Mouse (Mus musculus) kidney, postnatal 14 days (tissue): Measurements from ENCODE around the gene Zdhhc1.

Source experiments
- DNase-seq: peaks from one replicate; pipeline ENCODE4 v3.0.0; 2022; ENCODE audit warnings: mixed read lengths

Zdhhc1 gene

DNA sequence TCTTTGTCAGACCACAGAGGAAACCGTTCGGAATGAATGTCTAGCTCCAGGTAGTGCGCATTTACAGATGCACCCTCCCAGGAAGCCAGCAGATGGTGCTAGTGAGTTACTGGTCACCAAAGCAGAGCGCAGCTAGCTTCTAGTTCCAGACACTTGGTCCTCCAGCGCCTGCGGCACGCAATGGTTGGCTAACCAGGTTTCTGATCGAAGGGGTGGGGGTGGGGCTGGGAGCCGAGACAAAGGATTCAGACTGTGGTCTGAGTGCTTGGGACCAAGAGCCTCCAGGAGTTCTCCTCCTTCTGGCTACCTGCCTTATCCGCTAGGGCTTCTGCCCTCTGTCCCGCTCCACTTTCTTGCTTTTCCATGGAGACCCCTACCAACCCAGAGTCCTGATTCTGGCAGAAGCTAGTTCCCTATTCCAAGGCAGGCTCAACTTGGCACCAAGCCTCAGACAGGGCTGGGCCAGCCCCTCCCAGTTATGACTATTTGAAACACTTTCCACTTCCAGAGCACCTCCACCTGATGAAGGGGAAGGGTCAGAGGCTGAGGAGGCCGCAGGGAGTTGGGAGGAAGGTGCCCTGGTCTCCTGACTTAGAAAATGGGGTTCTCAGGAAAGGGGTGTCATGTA is 19.4 kb upstream of the Zdhhc1 start:
- peak; percentile 86 for DNase-seq

DNA sequence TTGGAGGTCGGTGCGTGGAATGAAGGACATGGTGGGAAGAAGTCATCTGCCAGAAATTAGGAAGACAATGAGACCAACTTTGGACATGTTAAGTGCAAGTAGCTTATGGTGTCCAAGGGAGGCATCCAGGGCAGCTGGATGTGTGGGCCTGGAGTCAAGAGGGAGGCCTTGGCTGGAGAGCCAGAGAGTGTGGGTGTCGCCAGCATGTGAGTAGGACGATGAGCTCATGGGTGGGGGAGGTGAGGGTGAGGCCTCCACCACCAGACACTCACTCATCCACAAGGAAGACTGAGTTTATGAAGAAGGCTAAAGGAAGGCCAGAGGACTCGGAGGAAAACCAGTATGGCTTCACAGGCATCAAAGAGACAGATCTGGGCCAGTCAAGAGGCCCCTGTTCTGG is 18.0 kb upstream of the Zdhhc1 start:
- DNase-seq = no peak

DNA sequence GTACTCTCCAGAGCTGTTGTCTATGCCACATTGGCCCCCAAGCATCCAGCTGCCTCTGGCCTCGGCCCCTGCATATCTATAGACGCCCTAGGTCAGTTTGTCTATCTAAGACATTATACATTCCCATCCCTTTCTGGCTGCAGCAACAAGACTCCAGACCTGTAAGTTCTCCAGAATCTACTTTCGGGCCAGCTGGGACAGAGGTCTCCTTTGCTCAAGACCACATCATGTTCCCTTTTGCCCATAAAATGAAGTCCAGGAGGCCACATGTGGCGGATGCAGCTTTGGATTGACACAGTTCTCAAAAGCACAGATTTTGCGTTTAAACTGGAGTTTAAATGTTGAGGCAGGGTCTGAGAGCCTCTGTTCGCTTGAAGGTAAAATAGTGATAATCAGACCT is 17.5 kb upstream of the Zdhhc1 start:
- DNase-seq = no peak

DNA sequence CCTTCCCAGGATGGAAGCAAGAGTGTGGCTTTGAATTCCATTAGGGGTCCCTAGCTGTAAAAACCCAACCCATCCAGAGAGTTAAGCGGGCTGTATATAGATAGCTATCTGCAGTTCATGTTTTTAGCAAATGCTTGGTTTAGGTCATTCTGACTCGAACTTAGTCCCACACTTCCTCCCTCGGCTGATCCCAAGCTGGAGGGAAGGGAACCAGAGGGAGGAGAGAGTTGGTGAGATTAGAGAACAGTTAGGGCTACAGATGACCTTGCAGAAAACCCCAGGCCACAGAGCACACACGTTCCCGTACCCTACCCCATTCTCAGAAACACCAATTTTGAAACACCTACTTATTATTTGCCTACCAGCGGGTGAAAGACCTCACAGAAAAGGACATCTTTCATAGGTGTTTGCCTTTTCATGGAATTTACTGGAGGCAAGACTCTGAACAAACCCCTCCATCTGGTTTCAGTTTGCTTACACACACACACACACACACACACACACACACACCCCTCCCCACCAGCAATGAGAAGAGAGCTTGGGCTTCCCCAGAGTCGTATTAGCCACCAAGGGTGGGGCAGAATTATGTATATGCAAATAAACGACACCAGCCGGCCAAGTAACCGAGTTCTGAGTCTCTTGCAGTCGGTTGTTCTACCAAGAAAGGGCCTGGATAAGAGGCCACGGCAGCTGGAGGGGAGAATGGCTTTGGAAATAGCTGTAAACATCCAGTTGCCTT is 13.5 kb upstream of the Zdhhc1 start:
- DNase-seq = no peak

DNA sequence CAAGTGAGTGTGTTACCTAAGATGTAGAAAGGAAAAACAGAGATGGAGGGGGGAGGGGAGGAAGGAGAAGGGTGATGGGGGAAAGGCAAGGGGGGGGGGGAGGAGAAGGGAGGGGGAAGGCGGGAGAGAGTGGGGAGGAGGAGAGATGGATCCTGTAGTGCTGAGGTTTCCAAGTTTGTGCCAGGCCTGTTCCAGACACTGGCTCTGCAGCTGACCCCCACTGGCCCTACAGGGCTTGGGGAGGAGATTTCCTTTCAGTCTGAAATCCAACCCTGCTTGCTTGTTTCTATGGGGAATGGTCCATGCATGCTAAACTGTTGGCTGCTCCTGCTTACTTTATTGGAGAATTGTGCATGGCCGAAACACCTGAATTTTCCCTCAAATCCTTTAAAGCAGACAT is 12.1 kb upstream of the Zdhhc1 start:
- no peak for DNase-seq

DNA sequence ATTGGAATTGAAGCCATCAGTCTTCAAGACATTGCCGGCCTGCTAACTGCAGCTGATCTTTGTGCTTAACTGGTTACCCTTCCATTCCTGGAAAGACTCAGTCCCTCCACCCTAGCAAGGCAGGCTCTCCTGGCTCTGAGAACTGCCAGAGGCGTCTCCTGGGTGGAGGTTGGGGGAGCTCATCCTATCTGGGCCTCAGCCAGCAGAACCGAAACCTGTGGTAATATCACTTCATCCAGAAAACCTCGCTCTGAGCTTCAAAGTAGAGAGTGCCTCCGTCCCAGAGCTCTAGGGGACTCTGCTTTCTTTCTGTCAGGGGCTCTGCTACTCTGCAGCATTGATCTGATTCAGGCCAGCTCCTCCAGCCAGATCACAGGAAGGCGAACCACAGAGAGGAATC is 10.3 kb upstream of the Zdhhc1 start:
- no peak for DNase-seq

DNA sequence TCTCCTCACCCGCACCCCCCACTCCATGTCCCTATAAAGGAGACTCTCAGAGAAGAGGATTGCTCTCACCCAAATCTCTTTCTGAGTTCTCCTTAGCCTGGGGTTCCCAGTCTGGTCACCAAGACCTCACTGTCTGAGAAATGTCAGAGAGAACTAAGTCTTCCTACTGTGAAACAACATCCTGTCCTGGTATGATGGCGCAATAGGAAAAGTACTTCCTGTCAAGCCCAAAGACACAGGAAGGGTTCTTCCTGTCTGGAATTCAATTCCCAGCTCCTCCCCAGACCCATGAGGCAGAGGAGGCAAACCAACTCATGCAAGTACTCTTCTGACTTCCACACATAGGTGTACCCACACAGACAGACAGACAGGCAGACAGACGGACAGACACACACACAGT is 7.9 kb upstream of the Zdhhc1 start:
- no peak for DNase-seq

DNA sequence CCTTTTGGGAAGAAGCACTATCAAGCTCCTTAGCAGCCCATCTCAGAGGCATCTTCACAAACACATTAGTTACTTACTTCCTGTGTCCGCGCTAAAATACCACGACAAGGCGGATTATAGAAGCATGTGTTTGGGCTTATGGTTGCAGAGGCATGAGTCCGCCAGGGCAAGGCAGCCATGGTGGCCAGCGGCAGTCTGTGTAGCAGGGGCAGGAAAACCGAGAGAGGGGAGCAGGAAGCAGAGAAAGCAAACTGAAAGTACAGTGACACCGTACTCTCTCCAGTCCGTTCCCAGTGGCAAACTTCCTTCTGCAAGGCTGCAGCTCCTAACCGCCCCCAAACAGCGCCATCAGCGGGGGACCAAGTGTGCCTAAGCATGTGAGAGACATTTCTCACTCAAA is 3.1 kb upstream of the Zdhhc1 start:
- no peak for DNase-seq

DNA sequence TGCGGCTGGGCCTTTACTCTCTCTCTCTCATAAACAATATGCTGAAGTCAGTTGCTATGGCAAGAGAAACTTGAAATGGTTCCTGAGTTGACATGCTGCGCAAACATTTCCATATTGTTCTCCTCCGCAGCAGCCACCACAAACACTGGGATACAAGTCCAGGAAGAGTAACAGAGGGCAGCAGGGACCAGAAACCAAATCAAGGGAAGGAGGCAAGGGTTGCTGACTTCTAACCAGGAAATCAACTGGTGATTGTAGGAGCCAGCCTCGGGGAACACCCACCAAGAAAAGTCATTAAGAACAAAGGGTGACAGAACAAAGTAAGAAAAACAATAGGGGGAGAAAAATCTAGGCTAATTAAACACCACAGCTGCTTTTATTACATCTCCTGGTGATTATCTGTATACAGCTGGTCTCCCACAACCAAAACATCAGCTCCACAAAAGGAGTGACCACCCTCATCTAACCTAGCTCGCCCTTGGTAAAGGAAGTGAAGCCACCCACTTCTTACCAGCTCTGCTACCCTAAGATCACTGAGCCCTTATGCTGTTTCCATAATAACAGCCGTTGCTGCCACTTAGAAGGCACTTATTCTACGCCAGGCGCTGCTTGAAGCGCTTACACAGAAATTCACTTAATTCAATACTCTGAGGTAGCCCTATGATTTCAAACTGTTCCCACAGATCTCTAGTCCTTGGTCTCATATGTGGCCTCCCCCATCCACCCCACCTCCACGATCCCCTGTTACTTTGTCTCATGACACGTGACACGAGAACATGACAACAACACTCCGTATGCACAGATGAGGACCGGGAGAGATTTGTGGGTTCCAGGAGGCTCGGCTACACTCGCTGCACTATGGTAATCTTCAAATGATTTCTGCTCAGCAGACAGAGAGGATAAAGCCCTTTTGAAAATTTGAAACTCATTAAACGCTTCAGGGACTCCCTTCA is 1.1 kb downstream of the Zdhhc1 start:
- no peak for DNase-seq

DNA sequence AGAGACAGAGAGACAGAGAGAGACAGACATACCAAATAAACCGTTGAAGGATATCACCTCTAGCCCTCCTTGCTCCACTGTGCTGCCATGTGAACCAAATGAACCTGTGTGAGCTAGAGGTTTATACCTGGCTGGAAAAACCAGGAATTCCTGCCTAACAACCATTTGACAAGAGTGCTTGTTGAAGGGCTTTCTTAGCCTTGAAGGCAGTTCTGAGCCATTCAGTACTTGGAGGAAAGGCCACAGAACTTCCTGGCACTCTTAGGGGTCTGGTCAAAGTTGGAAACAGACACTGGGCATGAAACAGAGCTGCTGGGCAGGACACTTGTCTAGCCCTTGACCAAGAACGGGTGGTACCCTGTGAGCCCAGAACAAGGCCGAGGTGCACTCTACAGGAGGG is 2.1 kb downstream of the Zdhhc1 start:
- DNase-seq = no peak

DNA sequence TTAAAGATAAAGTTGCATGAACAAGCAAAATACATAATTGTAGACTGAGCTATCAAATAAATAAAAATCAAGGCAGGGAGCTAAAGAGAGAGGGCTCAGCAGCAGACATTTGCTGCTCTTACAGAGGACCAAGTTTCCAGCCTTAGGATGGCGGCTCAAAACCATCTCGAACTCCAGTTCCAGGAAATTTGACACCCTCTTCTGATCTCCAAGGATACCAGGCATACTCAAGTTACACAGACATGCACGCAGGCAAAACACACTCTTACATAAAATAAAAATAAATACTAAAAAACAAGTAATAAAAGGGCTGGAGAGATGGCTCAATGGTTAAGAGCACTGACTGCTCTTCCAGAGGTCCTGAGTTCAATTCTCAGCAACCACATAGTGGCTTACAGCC is 3.2 kb downstream of the Zdhhc1 start:
- no peak for DNase-seq

DNA sequence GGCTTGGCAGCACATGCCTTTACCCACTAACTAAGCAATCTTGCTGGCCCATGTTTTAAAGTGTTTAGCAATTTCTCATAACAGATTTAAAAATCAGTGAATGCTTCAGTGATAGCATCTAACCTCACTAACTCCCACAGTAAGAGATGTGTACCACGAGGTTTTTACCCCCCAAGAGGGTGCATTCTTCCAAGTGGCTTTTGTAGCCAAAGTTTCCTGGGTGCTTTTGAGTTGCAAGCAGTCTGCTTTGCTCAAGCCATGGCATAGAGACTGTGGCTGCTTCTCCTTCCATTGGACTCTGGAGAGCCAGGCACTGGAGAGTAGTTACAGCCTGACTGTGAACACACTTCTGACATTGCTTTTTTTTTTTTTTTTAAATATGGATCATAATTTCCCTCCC is 7.4 kb downstream of the Zdhhc1 start:
- no peak for DNase-seq

DNA sequence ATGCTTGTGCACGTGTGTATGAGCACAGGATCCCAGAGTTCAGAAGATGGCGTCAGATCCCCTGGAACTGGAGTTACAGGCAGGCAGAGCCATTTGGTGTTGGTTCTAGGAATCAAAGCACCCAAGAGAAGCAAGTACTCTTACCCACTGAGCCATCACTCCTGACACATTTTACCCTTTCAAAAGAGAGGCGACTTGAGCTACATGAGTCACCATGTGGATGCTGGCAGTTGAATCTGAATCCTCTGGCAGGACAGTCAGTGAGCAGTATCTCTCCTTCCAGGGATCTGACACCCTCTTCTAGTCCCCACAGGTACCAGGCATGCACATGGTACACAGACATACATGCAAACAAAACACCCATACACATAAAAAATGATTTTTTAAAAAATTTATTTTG is 8.6 kb downstream of the Zdhhc1 start:
- DNase-seq = no peak

DNA sequence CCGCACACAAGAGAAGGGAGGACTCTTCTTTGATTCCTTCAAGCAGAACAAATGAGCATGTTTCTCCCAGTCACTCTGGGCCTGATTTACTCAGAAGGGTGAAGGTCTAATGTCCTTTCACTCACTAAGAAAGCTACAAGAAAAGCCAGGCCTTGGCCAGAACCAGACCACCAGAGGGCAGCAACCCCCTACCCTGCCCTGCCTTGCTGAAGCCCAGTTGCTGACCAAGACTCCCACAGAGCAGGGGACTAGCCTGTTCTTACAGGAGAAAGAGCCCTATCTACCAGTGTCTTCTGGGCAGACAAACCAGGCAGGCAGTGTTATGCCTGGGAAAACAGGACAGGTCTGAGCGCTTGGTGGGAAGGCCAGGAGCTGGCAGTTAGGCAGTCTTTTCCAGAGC is 12.3 kb downstream of the Zdhhc1 start:
- DNase-seq = peak; percentile 88

DNA sequence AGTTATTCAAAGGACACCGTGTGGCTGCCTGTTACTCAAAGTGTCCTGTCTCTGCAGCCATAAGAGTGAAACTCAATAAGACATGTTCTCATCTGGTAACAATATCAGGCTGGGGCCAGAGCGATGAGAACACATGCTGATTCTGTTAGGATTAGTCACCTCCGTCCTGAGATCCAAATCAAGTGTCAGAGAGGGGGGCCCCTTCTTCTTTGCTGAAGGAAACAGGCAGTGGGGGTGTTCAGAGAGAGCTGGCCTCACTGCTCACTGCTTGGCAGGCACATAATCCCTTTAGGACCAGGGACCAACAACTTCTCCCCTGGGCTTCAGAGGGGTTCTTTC is 12.7 kb downstream of the Zdhhc1 start:
- DNase-seq = no peak

DNA sequence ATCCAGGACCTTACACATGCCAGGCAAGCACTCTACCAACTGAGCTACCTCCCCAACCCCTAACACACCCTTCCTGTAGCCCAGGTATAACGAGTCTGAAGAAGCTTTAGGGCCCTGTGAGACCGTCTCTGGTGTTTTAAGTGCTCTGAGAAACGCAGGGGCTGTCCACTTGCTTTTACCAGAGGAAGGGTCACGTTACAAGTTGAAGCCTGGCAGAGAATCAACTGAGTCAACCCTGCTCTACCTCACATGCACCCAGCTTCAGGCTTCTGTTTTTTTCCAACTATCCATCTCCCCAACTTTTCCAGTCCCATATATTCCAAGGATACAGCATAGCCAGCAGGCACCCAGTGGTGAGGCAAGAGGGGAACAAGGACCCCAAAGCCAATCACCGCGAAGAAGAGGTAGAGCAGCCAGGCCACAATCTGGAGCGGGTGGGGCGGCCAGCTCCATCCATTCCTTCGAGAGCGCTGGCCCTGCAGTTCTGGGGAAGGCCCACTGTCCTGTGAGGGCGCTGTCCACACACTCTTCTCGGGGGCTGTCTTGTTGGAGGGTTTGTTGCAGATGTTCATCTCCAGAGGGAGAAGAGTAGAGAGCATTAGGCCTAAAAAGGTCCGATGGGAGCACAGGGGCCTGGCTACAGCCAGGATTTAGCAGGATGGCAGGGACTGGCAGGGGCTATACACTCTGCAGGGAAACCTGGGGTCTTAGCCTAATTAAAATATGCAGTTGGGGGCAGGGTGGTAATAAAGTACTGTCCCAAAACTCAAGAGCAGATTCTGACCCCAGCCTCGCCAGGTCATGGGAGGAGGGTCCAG is 13.3 kb downstream of the Zdhhc1 start:
- DNase-seq = peak; percentile 56

DNA sequence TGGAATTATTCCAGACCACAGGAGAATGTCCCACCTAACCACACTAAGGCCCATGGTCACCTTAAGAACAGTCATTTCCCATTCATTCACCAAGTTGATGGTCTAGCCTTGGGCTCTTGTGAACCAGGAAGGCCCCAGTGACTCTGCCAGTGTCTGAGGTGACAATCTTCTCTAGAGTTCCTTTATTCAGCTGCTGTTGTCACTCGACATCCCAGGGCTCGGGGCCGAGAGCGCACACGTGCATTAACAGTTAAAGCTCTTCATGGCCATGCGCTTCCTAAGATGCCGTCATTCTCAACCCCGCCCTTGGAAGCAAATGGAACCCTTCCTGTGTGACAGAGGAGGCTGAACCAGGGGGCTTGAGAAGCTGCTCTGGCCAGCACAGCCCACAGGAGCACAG is 14.6 kb downstream of the Zdhhc1 start:
- DNase-seq = no peak

DNA sequence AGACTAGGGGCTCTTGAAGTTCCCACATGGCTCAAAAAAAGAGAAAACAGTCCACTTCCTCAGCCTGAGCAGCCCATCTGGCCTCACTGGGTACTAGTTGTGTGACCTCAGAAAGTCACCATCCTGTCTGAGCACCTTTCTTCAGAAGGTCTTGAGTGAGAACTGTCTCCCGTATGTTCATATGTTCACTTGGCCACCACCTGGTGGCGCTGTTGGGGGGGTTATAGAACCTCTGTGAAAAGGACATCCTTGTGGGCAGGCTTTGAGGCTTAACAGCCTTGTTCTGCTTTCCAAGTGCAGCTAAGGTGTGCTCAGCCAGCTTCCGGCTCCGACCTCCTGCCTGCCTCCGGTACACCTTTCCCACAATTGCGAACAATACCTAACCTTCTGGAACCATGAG is 15.2 kb downstream of the Zdhhc1 start:
- no peak for DNase-seq

DNA sequence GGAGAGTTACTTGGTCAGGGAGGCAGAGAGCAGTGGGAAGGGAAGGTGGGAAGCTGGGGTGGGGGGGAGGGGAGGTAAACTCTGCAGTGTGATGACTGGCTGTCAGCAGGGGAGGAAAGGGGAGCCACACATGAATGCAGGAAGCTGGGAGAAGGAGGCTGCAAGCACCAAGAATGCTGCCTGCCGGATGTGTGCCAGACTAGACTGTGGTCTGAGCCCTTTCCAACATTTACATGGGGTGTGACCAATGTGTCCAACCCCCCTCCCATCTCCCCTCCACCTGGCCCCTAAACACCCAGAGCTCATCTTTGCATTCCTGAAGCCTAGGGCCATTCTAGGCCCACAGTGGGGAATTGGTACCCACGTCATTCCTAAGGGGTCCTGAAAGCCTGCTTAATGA is 15.7 kb downstream of the Zdhhc1 start:
- no peak for DNase-seq

DNA sequence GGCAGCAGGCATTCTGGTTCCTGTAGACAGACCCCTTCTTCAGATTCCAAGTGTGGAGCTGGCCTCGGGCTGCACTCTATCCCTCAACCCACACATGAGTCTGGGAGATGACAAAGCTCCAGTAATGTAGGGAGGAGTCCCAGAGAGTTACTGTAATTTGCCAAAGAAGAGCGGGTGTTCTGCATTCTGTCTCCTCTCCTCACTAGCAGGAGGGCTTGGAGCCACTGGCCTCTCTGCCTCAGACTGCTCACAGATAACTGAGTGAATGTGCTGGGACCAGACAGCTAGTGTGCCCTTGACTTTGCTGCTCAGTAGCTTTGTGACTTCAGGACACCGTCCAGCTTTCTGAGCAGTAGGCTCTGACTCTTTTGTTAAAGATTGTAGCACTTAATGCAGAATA is 18.9 kb downstream of the Zdhhc1 start:
- DNase-seq = no peak

DNA sequence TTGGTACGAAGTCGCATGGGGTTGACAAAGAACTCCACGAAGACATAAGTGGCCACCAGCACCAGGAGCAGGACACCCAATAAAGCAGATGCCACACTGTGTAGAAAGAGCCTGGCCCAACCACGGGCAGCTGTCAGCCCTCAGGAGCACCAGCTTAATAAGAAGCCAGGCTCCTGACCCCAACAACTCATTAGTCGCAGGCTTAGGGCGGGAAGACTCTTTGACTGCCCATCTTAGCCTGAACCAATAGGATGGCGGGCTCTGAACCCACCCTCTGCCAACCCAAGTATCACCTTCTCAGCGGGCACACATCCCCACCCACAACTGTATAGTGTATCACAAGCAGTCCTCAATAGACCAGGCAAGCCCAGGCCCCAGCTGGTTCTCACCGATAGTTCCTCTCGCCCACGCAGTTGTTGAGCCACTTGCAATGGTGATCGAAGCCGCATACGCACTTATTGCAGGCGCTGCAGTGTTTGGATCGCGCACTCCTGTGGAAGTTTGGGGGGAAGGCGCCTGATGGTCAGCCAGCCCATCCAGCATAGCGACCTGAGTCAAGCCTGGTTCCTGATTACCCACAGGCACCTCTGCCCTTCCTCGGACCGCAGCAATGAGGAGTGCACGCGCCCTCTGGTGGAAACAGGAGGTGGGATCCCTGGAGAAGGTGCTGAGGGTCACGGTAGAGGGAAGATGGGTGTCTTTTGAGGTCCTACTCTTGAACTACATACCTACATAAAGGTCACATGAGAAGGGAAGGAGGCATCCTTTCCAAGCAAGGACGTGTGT is 19.9 kb downstream of the Zdhhc1 start:
- peak; percentile 67 for DNase-seq

DNA sequence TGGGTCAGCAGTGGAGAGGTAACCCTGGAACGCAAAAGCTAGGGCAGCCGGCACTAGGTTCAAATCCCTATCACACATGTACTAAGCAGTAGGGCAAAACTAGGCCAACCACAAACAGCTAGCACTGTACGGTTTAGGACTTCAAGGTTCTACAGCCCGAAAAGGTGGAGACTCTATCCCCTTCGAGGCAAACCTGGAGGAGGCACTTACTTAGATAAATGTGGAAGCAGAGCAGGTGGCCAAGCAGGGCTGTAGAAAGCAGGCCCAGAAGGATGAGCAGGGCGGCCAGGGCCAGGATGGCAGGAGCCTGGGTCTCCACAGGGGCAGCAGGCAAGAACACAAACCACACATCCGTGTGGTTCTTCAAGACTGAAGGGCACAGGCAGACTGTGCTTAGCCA is 20.5 kb downstream of the Zdhhc1 start:
- DNase-seq = no peak
